Mouse (Mus musculus) left cerebral cortex, postnatal 10 days (tissue): ENCODE data around the gene Gm8251. TPM values are rescaled to one million over a fixed set of nuclear protein-coding genes. Genes with fewer than 3 reads are reported as not detected.

Experiments used
- total RNA-seq, 2 experiments: library from RNA; stranded (reverse); gene quantifications; 2 replicates each; pipeline ENCODE4 v1.2.3; 2021

Gm8251 gene
- total RNA-seq, 2 experiments from 2014 or later: not detected

Other genes starting within 250 kb of the Gm8251 start
- 10 to 100 TPM; 32.5 to 36.2 TPM for gene Uxs1, start 234.1 kb downstream of the Gm8251 start, total RNA-seq
- gene Tpp2, start 128.3 kb downstream of the Gm8251 start, total RNA-seq: 10 to 100 TPM; 62.5 to 62.7 TPM
- under 1 TPM; 0.30 to 0.51 TPM for gene Mettl21c, start 41.9 kb downstream of the Gm8251 start, total RNA-seq
- gene Tex30, start 40.5 kb upstream of the Gm8251 start, total RNA-seq: 1 to 10 TPM; 7.8 to 9.1 TPM
- 10 to 100 TPM; 10.5 to 11.1 TPM for gene Kdelc1, start 56.9 kb upstream of the Gm8251 start, total RNA-seq
- 10 to 100 TPM; 42.9 to 45.6 TPM for gene Bivm, start 57.0 kb upstream of the Gm8251 start, total RNA-seq
- 10 to 100 TPM; 21.1 to 21.3 TPM for gene Ercc5, start 85.8 kb upstream of the Gm8251 start, total RNA-seq
- gene Mettl21e, start 157.0 kb upstream of the Gm8251 start, total RNA-seq: not detected